ENCODE assay signal across 23 mouse cellular contexts in the genomic region with DNA sequence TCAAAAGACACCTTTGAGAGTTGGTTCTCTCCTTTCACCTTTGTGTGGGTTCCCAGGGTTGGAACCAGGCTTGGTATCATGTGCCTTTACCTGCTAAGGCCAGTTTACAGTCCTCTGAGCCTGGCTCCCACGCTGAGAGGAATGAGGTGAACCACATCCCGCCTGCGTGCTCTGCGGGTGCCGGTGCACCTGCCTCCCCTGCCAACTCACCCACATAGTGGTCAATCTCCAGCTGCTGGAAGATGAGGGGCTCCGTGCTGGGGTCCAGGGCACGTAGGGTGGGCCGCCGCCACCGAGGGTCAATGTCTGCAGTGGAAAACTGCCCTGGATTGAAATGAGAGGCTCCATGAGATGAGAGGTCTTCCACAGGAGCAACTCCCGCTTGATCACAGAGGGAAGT. TPM values are rescaled to one million over a fixed set of nuclear protein-coding genes. Genes with fewer than 3 reads are reported as not detected.
DNase-seq lines count a peak whose midpoint lies in the region; TF ChIP-seq lines count a peak whose summit lies in the region.
"Had no signal": no experiment of that assay in that cellular context is flagged by ENCODE, and none has a peak within 500 bp of the region (broad histone marks: within the 10 kb centered on the region; RNA-seq: fewer than 3 reads in every experiment).

No protein-coding gene starts in this region.

- H3K27me3 ChIP-seq in thymus, adult 2 months (ENCODE audit: control insufficient read depth, insufficient read depth, low read length): no peaks in the 10 kb centered on the region
- H3K27me3 ChIP-seq: embryonic facial prominence, embryonic 12.5 days; forebrain, embryonic 13.5 days; forebrain, embryonic 15.5 days; Patski had no signal

- 40% methylated on average over 11 of the region's 11 CpGs for WGBS in thymus, adult 2 months

- peaks cover 24% of the 10 kb centered on the region for H3K36me3 ChIP-seq in thymus, adult 2 months (ENCODE audit: control insufficient read depth, insufficient read depth, low read length)

- peak; percentile 14 for DNase-seq in cerebellum, adult 9-11 months
- DNase-seq in cerebellum, postnatal 10 days: no peak
- no peak for DNase-seq in thymus, adult 2 months
- no peak for DNase-seq in thymus, adult 18-20 months
- DNase-seq in thymus, postnatal 14 days: peak; percentile 53
- DNase-seq in thymus, postnatal 4 days: no peak
- no peak for DNase-seq in kidney, postnatal 25 days
- DNase-seq: adrenal gland, adult 8-10 months; adrenal gland, postnatal 14 days; adrenal gland, postnatal 36 days; cerebellum, adult 2 months; cerebellum, adult 9-10 months; cerebellum, postnatal 25 days; forebrain, postnatal 0 days had no signal

- peak overlapping the region; percentile 29; the same call in 1 of the 2 replicates for H3K27ac ChIP-seq in thymus, adult 2 months (ENCODE audit: control insufficient read depth, insufficient read depth, low read length)
- H3K27ac ChIP-seq: embryonic facial prominence, embryonic 10.5 days; embryonic facial prominence, embryonic 12.5 days; forebrain, embryonic 13.5 days; forebrain, embryonic 15.5 days had no signal

- TF ChIP-seq POLR2A in thymus, adult 2 months (IDR thresholded peaks at IDR 0.05; ENCODE audit: control insufficient read depth, extremely low read depth, insufficient read depth, low read length, poor library complexity): no peak

- no peak for TF ChIP-seq CTCF in thymus, adult 2 months (IDR thresholded peaks at IDR 0.05; ENCODE audit: borderline replicate concordance, control insufficient read depth, extremely low read depth, insufficient read depth, low read length, poor library complexity)

- peaks cover 26% of the 10 kb centered on the region for H3K4me1 ChIP-seq in thymus, adult 2 months (replicated peaks; ENCODE audit: control insufficient read depth, insufficient read depth, low read length)

- H3K4me3 ChIP-seq in thymus, adult 2 months (ENCODE audit: control insufficient read depth, insufficient read depth, low read length): no peak overlapping the region
- H3K4me3 ChIP-seq: embryonic facial prominence, embryonic 10.5 days; embryonic facial prominence, embryonic 12.5 days; forebrain, embryonic 13.5 days; forebrain, embryonic 15.5 days had no signal

RNA-seq across cellular contexts. Expression of gene Pold1, which starts 6.1 kb away (rescaled TPM):
- 208 and 235 TPM in 2 replicates for polyA plus RNA-seq in thymus, adult 2 months (2012; rRNA removed)

RNA-seq across cellular contexts. Expression of gene Spib, which starts 10.7 kb away (rescaled TPM):
- 40.3 and 43.3 TPM in 2 replicates for polyA plus RNA-seq in thymus, adult 2 months (2012; rRNA removed)
- polyA plus RNA-seq: embryonic facial prominence, embryonic 10.5 days; embryonic facial prominence, embryonic 12.5 days; forebrain, embryonic 13.5 days; forebrain, embryonic 15.5 days; forebrain, postnatal 0 days; G1E had no signal

RNA-seq across cellular contexts. Expression of gene Nr1h2, which starts 11.2 kb away (rescaled TPM):
- polyA plus RNA-seq in thymus, adult 2 months (2012; rRNA removed): 302 and 308 TPM in 2 replicates

RNA-seq across cellular contexts. Expression of gene Mybpc2, which starts 18.1 kb away (rescaled TPM):
- polyA plus RNA-seq in thymus, adult 2 months (2012; rRNA removed): 0.53 and 0.55 TPM in 2 replicates
- polyA plus RNA-seq: activated CD4-positive, CD25-positive, alpha-beta regulatory T cell, adult 4 months; C2C12; forebrain, embryonic 11.5 days; G1E had no signal

RNA-seq across cellular contexts. Expression of gene Napsa, which starts 29.6 kb away (rescaled TPM):
- polyA plus RNA-seq in thymus, adult 2 months (2012; rRNA removed): 28.0 and 32.0 TPM in 2 replicates
- polyA plus RNA-seq: C2C12 had no signal

Comparison
In these comparisons a context has a peak if more than half of its experiments do, and no peak if none do; other contexts are left out.
1. DNase-seq: peak in cerebellum, adult 9-11 months (single experiment) and thymus, postnatal 14 days (single experiment); none in cerebellum, postnatal 10 days (0 of 2), thymus, adult 2 months (single experiment), thymus, adult 18-20 months (0 of 2), thymus, postnatal 4 days (single experiment) and kidney, postnatal 25 days (0 of 2).